Mouse (Mus musculus): ENCODE results near the gene Cradd. TPM values are rescaled to one million over a fixed set of nuclear protein-coding genes. Genes with fewer than 3 reads are reported as not detected.
A peak's percentile ranks its signal among the peaks of the same experiment; 100 is the strongest.

The Cradd gene
- total RNA-seq, 2 experiments from 2014 or later, result 4.1 to 5.7 TPM

DNA sequence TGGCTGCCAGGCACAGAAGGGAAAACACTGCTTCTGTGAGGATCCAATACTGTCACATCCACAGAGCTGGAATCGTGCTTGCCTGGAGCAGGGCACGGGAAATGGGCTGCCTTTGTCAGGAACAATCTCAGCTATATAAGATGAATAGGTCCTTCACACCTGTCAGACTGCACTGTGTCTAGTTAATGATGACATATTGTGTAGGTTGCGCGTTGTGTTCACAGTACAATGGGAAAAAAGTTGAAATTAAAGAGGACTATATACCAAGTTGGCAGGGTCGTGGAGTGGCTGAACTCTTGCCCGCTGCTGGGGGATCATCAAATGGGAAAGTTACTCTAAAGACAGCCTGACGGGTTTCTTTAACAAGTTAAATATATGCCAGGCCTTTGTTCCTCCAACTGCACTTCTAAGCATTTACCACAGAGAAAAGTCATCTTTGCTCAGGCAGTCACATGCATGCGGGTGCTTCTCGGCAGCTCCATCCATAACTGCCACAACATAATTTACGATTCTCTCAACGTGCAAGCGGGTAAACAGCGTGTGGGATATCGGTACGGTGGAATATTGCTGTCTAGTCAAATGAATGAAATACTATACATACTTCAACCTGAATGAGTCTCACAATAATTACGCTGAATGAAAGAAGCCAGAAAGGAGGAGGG lies 134.3 kb downstream of the Cradd start:
- intact Hi-C loops (cut with DNase I), result no loop called here
- no peak for DNase-seq (ENCODE audit: low spot score in 2 of 2)

DNA sequence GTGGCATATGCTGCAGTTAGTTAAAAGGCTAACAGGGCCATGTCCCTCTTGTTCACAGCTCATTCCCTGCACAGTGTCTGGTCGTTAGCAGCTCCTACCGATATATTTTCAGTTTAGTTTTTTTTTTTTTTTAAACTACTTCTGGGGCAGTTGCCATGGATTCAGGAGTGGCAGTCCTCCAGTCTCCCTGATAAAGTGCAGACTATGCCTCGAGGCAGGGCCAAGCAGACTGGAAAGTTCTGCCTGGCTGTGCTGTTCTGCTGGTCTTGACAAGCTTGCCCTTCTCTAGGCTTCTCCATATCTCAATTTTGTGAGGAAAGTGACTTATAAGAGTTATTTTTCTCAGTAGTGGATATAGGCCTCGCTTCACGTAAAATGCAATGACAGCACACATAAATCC lies 139.7 kb downstream of the Cradd start:
- intact Hi-C loops (cut with DNase I), result no loop called here
- no peak for DNase-seq (ENCODE audit: low spot score in 2 of 2)

DNA sequence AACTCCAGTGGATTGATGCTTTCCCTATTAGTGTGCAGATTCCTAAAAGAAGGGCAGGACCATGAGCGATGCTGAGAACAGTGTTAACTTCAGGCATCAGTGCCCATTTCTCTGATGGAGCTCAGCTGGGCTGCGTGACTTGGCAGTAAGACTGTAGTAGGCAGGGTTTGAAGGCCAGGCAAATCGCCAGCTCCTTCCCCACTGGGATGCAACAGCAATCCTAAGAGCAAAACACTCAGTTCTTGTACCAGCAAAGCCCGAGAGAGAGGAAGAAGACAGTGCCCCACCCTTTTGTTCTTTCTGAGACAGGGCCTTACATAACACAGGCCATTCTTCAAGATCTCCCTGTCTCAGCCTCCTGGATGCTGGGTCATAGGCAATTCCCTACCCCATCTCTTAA lies 140.9 kb downstream of the Cradd start:
- peak; percentile 57 for DNase-seq (ENCODE audit: low spot score in 2 of 2)
- intact Hi-C loops (cut with DNase I), result no loop called here

DNA sequence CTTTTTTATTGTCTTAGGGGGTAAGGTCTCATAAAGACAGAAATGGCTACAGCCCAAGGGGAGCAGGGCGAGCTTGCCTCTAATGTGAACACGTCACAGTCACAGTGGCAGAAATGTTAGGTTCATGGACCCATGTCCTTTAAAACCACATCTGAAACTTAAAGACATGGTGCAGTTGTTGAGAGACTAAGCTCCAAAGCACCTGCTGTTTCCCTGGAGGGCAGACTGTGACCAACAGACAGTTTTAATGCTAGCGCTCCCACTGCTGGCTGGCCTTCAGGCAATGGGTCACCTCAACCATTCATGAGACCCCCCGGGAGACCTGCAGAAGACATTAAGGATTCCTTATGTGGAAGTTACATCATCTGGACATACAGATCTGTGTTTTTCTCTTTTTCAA lies 141.5 kb downstream of the Cradd start:
- DNase-seq (ENCODE audit: low spot score in 2 of 2), result no peak
- intact Hi-C loops (cut with DNase I), result no loop called here

DNA sequence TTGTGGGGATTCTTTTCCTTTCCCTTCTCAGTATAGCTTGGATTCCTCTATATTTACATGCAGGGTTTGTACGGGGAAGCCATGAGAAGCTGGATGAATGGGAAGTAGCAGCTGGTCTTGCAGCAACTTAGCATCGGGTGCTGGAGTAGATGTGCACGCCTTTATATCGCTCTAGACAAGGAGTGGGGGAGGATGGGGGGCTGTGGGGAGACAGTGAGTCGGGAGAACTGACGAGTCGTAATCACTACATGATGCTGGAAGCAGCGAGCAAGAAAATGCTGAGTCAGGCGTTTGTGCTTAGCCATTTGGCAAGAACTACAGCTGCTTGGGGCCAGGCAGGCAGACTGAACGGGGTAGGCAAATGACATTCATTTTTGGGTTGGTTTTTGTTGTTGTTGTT lies 142.4 kb downstream of the Cradd start:
- intact Hi-C loops (cut with DNase I), result no loop called here
- DNase-seq (ENCODE audit: low spot score in 2 of 2), result peak in 1 of 2 experiments; percentile 60

DNA sequence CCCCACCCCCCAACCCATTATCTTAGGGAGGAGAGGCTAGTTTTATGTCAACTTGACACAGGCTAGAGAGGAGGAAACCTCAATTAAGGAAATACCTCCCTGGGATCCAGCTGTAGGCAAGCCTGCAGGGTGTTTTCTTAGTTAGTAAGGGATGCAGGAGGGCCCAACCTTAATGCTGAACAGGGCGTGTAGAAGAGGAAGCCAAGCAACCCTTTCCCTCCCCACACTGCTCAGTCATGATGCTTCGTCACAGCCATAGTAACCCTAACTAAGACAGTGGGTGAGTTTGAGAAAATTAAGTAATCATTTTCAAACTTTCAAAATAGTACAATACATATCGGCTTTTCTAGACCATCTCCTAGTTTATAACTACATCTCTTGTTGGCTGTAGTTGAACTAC lies 143.0 kb downstream of the Cradd start:
- DNase-seq (ENCODE audit: low spot score in 2 of 2), result no peak
- intact Hi-C loops (cut with DNase I), result no loop called here

DNA sequence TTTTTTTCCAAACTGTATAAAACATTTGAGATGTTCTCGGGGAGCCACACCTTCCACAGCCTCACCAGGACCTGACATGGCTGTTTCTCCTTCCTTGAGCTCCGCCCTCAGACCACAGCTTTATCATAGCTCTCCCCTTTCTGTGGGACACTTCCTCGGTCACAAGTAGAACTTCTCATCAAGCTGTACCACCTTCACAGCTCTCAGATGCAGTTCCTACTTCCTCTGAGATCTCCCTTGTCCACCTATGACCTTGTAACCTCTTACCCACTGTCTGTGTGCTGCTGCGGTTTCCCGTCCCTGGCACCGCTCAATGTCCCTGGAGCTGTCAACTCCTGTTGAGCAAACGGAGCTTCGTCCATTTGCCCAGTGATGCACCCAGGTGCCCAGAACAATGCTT lies 143.8 kb downstream of the Cradd start:
- DNase-seq (ENCODE audit: low spot score in 2 of 2), result no peak
- intact Hi-C loops (cut with DNase I), result no loop called here

DNA sequence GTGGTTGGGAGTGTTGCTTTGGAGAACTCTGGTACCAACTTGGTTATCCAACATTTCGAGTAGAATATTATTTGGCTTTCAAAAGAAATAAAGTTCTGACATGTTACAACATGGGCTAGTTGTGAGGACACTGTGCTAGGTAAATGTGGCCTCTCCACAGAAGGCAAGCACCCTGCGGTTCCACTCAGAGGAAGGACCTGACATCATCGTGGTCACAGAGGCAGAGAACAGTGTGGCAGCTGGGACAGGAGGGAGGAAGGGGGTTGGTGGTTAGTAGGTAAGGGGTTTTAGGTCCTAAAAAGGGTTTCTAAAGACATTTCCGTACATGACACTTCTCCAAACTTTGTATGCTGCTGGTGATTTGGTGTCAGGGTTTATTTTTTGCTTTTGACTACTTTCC lies 145.1 kb downstream of the Cradd start:
- DNase-seq (ENCODE audit: low spot score in 2 of 2), result no peak

DNA sequence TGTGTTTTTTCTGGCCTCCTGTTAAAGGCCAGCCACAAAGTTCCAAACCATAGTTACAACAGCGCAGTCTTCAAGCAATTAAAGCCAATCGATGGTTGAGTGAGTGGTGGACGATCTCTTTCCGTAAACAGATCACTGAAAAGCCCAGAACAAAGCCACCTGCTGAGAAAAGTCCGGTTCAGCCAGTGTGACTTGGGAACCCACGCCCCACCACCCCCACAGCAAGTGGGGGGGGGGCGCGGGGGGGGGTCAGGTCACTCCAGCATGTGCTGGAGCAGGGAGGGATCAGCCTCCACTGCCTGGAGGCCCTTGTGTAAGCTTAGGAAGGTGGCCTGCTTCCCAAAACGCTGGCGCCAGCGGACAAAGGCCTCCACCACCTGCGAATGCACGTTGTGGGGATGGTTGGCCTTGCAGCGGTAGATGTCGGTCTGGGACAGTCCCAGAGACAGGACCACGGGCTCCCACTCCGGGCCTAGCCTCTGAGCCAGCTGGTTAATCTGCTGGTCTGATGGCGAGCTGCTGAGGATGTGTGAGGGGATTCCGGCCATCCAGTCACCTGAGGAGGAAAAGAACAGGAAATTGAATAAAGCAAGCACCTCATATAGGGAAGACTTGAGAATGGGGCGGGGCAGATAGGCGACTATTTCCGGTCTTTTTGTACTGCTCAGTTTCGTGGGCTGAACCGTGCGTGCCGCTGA lies 148.4 kb downstream of the Cradd start:
- no peak for DNase-seq (ENCODE audit: low spot score in 2 of 2)
- intact Hi-C loops (cut with DNase I), result no loop called here

More for the DNA sequence above, 145.1 kb downstream of the Cradd start:
- intact Hi-C loops (cut with DNase I), result no loop called here

DNA sequence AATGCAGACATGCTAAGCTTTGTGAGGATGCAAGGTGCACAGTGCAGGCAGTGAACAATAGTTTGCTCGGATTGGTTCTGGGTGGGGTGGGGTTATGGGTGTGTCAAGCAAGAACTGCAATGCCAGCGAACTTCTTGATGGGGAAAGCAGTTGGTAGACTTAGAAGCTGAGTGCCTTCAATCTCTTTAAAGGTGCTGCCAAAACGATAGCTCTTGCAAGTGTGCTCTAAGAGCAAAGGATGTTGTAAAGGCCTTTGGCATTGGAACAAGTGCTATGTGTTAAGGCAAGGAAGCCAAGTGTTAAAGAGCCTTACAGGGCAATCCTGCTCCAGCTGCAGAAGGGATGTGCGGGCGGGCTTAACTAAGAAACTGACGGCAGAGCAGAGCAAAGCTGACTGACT lies 149.7 kb downstream of the Cradd start:
- no peak for DNase-seq (ENCODE audit: low spot score in 2 of 2)
- intact Hi-C loops (cut with DNase I), result no loop called here

DNA sequence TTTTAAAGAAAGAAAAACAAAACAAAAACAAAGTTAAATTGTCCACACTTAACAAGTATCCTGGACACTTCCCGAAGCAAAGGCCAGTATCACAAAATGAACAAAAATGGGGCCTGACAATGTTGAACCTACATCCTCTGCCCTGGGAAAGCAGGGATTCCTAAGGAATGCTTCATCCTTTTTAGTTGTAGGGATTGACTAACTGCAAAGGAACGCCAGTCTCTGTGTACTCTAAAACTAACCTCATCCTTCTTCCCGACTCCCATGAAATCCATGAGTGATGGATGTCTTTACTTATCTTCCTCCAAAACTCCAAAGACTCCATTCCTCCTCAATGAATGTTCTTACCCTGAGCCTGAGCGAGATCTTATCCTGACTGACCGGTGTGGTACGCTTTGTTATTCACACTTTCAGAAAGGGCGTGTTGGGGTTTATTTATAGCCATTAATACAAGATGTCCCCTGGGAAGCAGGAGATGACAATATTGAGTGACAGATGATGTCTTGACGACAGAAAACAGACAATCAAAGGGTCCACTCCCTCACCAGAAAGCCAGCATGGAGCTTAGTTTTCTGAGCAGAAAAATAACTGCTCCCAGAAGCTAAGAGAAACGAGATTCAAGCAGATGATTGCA lies 153.1 kb downstream of the Cradd start:
- intact Hi-C loops (cut with DNase I), result no loop called here
- no peak for DNase-seq (ENCODE audit: low spot score in 2 of 2)

DNA sequence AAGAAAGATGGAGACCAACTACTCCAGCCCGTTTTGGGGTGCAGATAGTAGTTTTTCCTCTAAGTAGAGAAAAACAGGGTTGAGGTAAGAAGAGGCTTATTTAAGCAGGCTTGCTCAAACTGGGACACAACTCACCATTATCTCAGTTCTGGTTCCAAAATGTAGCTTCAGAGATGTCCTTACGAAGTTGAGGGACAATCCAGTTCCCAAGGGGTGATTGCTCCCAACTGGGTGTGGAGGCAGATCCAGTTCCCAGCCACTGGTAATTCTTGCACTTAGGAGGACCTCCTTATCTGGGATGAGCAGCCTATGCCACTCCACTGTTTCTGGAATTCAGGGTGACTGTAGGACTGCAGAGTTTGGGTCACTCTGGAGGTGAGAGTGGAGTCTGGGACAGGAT lies 159.0 kb downstream of the Cradd start:
- DNase-seq (ENCODE audit: low spot score in 2 of 2), result no peak
- intact Hi-C loops (cut with DNase I), result no loop called here

DNA sequence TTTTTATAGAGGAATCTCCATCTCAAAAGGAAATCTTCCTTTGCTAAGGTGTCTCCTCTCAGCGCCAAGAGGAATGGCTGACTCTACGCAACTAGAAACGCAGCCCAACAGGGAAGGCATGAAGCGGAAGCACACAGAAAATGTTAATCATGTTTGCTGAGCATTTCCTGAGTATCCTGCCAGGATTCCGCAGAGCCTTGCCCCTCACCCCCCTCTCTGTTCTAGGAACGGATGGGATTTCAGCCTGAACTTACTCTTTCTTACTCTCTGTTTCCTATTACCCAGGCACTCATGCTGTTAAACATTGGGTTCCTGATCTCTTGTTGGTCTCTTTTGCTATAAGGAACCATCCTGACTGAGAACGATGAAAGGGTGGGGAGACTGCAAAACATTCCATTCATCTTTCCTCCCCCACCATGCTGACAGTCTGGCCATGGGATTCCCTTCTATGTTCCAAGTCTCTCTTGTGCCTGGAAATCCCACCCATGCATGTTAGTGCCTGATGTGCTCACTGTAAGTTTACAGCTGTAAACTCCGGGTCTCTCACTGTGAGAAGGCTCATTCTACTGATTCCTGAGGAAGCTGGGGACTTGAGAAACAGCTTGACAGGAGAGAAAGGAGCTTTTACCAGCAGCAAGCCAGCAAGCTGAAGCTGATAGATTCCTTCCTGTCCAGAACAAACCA lies 161.1 kb downstream of the Cradd start:
- intact Hi-C loops (cut with DNase I), result no loop called here
- DNase-seq (ENCODE audit: low spot score in 2 of 2), result no peak

DNA sequence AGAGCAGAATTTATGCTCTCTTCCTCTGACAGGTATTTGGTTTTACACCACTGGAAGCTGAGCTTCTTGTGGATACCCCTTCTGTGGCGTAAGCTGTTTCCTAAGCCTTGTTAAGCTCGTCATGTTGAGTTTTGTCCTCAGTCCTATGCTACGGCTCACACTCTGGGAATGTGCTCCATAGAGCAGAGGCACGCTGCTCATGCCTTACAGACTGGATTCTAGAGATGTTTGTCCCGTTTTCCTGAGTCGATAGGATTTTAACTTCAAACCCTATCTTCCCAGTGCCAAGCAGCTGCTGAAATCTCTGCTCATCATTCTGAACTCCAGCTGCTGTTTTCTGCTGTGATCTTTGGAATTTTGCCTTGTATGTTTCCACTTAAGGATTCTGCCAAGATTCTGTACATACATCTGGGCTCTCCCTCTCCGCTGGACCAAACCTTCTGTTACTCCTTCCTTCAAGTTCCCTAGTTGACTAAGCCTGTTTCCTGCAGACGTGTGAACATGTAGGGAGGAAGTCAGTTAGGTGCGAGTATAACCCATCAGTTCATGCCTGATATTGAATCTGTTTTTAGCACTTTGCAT lies 164.2 kb downstream of the Cradd start:
- intact Hi-C loops (cut with DNase I), result no loop called here

DNA sequence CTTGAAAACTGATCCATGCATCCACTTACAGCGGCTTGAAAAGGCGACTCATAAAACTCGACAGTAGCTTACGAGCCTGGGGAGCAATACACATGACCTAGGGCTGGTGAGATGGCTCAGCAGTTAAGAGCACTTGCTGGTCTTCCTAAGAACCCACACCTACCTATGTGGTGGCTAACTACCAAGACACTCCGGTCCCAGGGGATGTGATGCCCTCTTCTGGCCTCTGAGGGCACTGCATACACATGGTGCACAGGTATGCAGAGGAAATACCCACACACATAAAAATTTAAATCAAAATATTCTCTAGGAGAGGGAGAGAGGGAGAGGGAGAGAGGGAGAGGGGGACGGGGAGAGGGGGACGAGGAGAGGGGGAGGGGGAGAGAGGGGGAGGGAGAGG lies 167.5 kb downstream of the Cradd start:
- intact Hi-C loops (cut with DNase I), result no loop called here
- no peak for DNase-seq (ENCODE audit: low spot score in 2 of 2)

More for the DNA sequence above, 164.2 kb downstream of the Cradd start:
- no peak for DNase-seq (ENCODE audit: low spot score in 2 of 2)

DNA sequence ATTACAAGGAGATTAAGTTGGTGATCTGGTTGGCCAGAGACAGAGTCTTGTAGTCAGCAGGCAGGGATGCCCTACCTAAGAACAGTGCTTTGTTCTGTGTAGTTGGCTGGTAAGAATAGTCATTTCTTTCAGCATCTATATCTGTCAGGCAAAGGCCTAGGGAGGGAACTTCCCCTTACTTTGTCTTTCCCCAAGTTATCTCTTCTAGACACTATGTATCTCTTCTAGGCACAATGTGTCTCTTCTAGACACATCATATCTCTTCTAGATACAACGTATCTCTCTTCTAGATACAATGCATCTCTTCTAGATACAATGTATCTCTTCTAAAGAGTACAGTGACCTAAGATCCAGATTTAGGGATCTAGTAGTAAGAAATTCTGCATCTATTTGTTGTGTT lies 169.3 kb downstream of the Cradd start:
- intact Hi-C loops (cut with DNase I), result no loop called here
- no peak for DNase-seq (ENCODE audit: low spot score in 2 of 2)

DNA sequence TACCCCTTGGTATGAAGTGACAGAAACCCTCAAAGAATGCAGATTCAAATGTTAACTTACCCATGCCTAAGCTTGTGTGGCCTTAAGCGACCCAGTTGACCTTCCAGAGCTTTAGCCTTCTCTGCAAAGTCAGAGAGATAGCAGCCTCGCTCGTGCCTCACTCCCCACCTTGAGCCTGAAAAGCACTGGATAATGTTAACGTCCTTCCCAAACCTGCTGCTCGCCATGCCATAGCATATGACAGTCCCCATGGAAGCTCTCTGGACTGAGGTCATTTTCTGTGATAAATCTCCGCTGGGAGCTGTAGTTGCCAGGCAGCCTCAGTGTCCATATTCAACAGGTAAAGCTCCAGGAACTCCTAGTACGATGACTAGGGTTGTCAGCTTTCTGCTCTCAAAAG lies 170.7 kb downstream of the Cradd start:
- intact Hi-C loops (cut with DNase I), result no loop called here

DNA sequence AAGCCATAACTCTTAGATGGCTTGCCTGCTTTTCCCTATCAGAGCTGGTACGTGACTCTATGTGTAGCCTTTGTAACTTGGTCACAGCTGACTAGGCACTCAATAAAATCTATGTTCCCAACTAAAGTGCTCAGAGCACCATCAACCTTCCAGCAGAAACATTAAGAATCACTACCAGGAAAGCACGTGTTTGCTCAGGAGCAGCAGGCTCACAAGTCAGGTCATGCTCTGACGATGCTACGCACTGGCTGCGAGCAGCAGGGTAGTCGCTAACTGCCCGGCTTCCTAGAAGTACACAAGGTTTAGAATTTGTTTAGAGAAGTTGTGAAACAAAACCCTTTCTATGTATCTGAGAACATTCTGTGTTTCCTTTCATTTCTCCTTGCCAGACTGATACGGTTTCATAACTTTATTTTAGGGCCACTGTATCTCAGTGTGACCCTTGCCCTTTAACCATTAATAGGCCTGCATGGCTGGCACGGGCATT lies 171.4 kb downstream of the Cradd start:
- DNase-seq (ENCODE audit: low spot score in 2 of 2), result no peak
- intact Hi-C loops (cut with DNase I), result no loop called here

More for the DNA sequence above, 170.7 kb downstream of the Cradd start:
- no peak for DNase-seq (ENCODE audit: low spot score in 2 of 2)

DNA sequence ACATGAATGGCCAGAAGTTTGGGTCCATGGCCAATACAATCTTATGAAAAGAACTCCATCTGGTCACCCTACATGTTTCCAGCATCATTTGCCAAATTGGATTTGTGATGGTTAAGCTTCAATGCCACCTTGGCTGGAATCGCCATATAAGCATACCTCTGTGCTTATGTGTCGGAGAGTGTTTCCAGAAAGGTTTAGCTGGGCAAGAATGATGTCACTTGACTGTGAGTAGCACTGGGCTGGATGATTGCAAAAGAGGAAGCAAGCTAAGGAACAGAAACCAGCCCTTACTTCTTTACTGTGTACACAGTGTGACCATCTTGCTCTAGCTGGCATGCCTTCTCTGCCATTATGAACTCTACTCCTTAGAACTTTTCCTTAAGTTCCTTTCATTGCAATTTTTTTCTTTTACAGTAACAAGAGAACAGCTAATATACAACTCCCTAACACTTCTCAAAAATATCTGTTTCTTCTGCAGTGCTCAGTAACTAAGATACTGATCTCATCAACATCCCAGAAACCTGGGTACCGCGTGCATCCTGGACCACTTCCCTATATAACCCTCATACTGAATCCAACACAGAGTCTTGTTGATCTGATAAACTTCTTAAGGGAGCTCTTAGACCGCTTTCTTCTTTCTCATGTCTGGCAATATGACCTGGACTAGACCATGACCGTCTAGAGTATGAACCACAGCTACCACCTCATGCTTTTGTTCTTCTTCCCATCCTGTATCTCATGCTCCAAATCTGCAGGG lies 172.7 kb downstream of the Cradd start:
- intact Hi-C loops (cut with DNase I), result no loop called here

More for the DNA sequence above, 172.7 kb downstream of the Cradd start:
- DNase-seq (ENCODE audit: low spot score in 2 of 2), result no peak
